Mouse (Mus musculus) monocyte, adult 5-6 weeks (primary cell): ENCODE results near the gene Kalrn. TPM values are rescaled to one million over a fixed set of nuclear protein-coding genes. Genes with fewer than 3 reads are reported as not detected.

Experiments
- ATAC-seq: fragments of 153-309, 156-312 bp; replicated peaks from 2 replicates; pipeline ENCODE4 v1.8.0; 2017; ENCODE audit warnings: mild to moderate bottlenecking; ENCODE audit not compliant: low TSS enrichment, insufficient number of reproducible peaks, severe bottlenecking, poor library complexity, low FRiP score
- total RNA-seq: library from RNA; stranded (forward); fragments of 200-1000, 200-491, 200-594 nt; gene quantifications from 3 replicates; pipeline ENCODE4 v1.2.3, GENCODE M21; 2017

The Kalrn gene
- 1.7 to 10.2 TPM (median 1.8 TPM) in 3 replicates for total RNA-seq

DNA sequence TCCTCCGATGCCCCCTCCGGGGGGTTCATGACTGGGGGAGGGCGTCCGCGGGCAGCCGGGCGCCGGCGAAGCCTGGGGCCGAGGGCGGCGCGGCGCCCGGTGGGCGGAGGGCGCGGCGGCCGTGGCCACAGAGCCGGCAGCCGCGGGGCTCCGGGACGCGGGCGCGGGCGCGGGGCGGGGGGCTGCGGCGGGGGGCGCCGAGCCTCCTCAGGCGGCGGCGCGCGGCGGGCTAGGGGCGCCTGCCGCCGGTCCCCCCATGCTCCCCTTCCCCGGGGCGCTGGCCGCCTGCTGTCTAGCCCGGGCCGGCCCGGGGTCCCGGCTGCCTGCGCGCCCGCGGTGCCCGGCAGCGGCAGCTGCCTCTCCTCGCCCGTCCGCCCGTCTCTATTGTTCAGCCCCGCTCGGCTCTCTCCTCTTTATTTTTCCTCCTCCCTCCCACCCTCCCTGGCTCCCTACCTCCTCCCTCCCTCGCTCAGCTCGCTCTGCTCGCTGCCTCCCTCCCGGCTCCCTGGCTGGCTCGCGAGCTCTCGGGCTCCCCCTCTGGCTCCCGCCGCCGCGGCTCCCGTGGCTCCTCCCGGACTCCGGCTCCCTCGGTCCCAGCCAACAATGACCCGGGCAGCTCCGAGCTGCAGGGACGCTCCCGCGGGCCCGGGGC is at the start of gene Kalrn:
Gene Kalrn, minus strand, starts transcription at position 382 of the 652 bp plus-strand sequence.
- ATAC-seq = no peak

DNA sequence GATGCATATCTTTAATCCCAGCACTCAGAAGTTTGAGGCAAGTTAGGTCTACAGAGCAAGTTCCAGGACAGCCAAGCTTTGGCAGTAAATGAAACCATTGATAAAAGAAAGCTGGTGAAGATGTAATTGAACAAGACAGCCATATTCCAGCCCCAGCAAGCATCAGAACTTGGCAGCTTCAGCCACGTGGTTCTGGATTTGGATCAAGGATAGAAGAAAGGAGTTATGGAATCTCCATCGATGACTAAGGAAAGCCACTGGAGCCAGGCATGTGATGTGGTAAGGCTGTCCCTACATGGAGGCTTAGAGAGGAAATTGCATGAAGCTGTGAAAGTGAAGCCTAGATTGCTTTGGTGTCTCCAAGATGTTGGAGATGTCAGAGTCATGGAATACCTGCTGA is 40.7 kb upstream of the Kalrn start:
- no peak for ATAC-seq

DNA sequence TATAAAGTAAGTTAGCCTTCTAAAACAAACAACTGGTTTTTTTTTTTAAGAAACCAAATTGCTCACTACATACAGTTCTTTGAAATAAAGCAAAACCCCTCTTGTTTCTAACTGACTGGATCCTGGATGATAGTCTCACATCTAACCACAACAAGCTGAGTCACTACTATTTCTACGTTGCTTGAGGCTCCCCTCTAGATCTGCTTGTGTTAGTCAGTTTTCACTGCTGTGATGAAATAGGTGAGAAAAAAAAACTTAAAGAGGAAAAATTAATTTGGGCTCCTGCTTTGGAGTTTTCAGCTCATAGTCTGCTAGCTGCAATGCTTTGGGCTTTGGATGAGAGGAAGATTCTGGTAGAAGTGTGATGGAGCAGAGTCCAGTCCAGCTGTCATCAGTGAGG is 36.8 kb upstream of the Kalrn start:
- ATAC-seq = no peak

GRCm38 (mm10) chr16:34605679-34606078 is 32.3 kb upstream of the Kalrn start:
- no peak for ATAC-seq

DNA sequence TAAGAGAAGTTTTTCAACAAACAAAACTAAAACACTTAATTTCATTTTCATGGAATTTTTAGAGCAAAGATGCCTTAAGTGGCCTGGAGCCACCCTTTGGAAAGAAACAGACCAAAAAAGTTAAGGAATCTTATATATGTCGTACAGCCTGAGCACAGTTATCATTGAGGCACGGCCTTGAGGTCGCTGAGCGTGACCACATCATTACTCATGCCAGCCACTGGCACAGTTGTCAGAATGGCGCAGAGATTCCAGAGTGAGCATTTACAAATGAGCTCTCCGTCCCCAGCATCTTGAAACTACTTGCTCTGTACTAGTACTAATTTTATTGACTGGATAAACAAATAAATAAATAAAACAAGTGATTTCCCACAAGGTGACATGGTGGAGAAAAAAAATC is 30.5 kb upstream of the Kalrn start:
- no peak for ATAC-seq

DNA sequence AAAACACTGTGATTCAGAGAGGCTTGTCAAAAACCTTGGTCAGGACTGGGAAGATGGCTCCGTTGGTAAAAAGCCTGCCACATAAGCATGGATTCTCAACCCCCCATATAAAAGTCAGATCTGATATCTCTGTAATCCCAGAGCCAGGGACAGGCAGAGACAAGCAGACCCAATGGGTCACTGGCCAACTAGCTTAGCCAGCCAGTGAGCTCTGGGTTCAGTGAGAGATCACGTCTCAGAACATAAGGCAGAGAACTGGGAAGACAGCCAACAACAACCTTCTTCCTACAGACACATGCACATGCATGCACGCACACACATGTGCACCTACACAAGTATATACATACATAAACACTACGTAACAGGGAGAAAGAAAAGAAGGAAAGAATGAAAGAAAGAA is 29.7 kb upstream of the Kalrn start:
- no peak for ATAC-seq

DNA sequence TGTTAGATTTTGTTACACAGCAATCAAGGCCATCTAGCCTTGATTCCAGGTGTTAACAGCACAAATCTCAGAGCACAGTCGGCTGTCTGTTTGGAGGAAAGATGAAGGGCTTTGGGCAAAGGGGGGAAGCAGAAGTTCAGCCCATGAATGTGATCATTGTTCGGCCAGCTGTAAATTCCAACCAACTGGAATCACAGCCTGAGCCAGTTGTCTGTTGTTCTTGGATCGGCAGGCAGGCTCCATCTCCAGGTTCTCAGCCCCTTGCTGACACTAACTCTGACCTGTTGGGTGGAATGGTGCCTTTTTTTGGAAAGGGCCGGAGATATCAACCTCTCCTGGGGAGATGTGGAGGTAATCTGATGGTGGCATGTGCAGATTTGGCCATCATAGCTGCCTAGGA is 28.6 kb upstream of the Kalrn start:
- no peak for ATAC-seq

DNA sequence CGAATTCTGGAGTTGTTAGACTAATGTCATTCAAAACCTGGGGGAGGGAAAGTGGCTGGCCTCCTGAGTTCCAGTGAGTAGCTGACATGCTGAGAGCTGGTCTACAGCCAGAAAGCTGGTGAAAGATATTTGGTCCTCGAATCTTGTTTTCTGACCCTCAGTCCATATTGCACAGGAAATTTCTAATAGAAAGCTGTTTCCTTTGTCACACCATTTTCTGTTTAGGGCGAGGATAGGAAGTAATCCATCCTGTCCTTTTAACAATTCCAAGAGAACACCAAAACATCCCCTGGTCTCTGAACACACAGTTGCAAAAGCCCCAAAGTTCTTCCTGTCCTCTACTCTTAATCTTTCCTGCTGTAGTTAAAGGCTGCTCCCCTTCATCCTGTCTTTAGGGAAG is 22.0 kb upstream of the Kalrn start:
- ATAC-seq = no peak

- no peak for ATAC-seq
Measured at GRCm38 (mm10) chr16:34594597-34595262, 21.4 kb upstream of the Kalrn start.

DNA sequence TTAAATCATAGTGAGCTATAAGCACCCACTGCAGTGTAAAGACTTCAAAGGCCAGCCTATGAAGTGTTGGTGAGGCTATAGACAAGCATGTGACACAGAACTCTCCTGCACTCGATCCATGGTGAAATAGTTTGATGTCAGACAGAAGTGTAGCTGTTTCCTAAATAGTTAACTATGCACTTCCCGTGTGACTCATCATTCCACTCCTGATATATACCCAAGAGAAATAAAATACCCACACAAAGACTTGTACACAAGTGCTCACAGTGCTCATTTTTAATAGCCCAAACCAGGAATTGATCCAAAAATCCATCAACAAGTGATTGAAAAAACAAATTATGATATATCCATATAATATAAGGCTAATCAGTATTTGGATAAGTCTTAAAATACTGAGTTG is 19.4 kb upstream of the Kalrn start:
- ATAC-seq = no peak

DNA sequence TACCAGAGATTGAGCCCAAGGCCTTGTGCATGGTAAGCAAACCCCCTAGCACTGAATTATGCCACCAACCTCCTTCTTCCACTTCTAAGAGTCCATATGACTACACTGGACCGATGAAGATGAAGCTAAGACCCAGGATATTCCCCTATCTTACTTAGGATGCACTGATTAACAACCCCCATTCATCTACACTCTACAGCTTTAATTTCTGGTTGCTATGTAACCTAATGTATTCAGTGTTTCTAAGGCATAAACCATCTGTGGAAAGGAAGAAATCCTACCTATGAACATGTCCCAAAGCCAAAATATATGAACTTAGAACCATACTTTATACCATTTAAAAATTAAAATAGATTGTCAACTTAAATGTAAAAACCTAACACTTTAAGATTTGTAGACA is 18.6 kb upstream of the Kalrn start:
- ATAC-seq = no peak

- no peak for ATAC-seq
Measured at GRCm38 (mm10) chr16:34579671-34580326, 6.5 kb upstream of the Kalrn start.

DNA sequence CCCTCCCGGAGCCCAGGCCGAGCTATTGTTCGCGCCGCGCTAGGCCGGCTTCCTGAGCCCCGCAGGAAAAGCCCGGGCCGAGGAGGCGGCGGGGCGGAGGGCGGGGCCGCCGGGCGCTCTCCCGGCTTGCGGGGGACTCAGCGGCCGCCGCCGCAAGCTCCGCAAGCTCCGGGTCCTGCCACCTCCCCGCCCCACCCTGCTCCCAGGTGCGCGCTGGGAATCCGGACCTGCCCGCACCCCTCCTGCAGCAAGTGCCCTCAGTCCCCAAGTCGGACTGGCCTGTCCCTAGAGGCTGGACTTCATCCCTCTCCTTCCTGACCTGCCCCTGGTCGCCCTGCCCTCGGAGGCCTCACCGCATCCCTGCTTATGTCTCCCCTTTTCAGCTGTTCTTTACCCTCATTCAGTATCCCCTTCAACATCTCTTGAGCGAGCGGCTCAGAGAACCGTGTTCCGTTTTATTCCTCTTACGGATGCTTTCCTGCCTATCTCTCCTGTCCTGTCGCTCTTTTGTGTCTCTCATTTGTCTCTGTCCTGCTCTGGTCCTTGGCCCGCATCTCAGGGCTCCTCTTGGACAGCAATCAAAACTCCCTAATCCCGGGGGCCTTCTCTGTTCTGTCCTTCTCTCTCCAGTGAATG is 642 bp upstream of the Kalrn start:
- no peak for ATAC-seq

GRCm38 (mm10) chr16:34572406-34573150 is 754 bp downstream of the Kalrn start:
- no peak for ATAC-seq

DNA sequence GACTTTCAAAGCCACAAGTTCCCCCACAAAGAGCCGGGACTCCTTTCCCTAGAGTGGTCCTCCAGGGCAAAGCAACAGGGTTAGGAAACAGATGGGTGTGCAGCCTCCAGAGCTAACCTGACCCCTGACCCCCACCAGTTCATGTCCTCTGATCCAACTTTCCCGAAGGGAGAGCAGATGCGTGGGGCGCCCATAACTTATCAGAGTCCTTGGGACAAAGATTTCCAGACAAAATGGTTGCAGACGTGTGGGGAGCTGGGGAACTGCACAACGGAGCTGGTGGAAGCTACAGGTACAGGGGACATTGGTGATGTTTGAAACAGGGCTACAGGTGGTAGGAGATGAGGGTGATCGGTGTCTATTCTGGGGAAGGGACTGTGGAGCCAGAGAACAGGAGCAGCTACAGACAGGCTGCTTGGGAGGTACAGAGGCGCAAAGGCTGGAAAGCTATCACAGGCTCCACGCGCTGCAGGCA is 1.4 kb downstream of the Kalrn start:
- no peak for ATAC-seq

DNA sequence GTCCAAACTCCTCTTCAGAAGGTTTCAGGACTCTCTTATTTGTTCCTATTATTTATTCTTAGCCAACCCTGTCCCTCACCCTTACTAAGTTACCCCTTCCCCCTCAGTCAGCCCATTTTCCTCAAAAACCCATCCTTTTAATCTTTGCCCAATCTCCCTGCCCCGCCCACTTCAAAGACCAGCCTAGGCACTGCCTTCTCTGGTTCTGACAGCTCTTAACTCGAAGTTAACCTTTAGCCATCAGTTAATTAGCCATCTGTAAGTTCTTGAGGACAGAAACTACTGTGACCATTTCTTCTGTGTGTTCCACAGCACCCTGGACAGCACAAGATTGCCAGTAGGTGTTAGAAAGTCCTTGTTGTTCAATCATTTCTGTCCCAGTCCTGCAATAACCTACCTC is 3.4 kb downstream of the Kalrn start:
- ATAC-seq = no peak

DNA sequence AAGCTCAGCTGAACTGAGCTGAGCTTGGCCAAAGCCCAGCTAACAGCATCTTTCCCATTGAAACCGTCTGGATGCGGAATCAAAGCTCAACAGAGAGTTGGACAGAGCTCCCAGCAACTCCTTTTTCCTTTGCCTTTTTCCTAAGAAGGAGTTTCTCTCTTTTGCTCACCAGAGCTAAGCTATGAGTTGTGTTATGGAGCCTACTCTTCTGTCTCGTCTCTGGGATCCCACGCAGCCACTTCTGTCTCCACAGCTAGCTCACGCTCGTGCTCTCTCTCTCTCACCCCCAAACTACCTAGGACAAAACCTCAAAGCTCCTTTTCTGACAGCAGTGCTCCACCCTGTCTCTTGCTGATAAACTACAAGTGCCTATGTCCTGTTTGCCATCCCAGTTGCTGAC is 4.5 kb downstream of the Kalrn start:
- ATAC-seq = no peak

DNA sequence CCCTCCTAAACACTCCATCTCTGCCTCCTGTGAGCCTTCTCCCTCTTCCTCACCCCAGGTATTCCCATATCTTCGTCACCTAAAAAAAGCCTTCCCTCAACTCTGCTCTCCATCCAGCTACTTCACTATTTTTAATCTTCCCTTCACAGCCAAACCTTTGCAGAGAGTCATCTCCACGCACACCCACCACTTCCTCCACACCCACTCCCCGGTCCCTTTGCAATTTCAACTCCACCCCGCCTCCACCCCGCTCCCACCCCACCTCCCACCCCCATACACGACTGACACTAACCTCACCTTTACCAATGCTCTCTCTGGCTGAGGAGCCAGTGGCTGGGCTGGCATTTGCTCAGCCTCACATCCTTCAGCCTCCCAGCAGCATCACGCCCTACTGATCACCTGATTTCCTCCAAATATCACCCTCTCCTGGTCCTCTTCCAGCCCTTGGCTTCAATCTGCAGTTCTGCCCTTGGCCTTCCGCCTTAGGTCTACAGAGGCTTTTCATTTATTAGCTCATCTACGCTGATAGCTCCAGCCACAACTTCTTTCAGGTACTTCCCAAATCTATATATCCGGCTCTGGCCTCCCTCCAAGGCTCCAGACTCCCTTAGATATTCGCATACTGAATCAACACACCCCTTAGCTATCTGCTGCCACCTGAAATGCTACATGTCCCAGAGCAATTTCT is 9.6 kb downstream of the Kalrn start:
- no peak for ATAC-seq
